Mouse (Mus musculus) MN1 (cell line): ENCODE data around the gene Tas2r122.
"Not testable (repeated sequence)": the region's sequence is repeated elsewhere in the genome, so short reads cannot be mapped to it uniquely, and the experiment has no call there.

ENCODE experiments used
- DNase-seq: peaks from one replicate; pipeline ENCODE4 v3.0.0-alpha.2; 2016; ENCODE audit warnings: low spot score

Tas2r122 gene

DNA sequence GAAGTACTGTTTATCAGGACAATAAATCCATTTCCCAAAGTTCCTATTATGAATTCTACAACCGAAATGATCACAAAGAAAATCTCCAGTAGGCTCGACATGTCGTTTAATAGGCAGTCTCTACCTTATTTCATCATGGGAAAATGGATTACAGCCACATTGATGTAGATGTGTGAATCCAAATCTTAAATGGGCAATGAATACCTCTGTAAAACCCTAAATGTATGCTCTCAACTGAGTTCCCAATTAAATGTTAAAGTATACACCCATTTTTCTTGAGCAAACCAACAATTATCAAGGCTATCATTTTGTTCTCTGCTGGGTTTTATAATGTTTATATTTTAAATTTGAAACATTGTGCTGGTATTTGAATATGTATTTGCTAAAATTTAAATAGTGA lies at the start of gene Tas2r122:
Gene Tas2r122, minus strand, starts transcription at position 101 of the 400 bp plus-strand sequence.
- no peak for DNase-seq

- DNase-seq = no peak
Observed at GRCm38 (mm10) chr6:132754430-132754829, 42.7 kb upstream of the Tas2r122 start, which contains the start of gene Tas2r124. Gene Tas2r124 (plus strand): TSS chr6:132754730.

DNA sequence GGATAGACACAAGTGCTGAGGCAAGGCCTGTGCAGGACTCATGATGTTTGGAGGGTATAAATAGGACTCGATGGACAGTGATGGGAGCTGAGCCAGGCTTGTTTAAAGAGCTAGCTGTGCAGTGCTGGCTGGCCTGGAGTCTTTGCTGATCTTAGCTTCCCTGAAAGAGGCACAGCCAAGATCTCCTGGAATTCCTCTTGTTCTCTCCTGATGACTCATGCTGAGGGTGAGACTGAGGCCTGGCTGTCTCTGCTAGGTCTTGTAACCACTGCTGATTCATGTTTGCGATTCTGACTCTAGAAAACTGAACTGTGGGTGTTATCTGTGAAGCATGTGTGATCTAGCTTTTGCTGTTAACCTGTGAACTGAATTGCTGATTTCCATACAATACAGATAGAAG lies 38.5 kb upstream of the Tas2r122 start:
- DNase-seq = no peak

- DNase-seq = no peak
Observed at GRCm38 (mm10) chr6:132737935-132738334, 26.2 kb upstream of the Tas2r122 start, which contains the start of gene Tas2r115. Gene Tas2r115 (minus strand): TSS chr6:132738035.

DNA sequence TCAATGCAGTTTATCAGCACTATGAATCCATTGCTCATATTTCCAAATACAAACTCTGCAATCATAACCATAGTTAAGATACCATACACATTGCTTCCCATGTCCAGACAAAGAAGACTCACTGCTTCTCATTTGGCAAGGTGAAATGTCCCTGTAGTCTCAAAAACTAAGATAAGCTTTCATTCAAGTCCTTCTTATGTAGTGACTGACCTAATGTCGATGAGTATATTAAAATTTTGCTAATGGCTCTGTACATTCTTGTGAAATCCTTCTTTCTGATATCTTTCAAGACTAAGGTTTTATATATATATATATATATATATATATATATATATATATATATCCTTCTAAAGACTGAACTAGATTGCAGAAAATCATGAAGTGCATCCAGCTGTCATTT lies 10.8 kb downstream of the Tas2r122 start, which contains the start of gene Tas2r121:
Gene Tas2r121, minus strand, starts transcription at position 101 of the 400 bp plus-strand sequence.
- DNase-seq = no peak

DNA sequence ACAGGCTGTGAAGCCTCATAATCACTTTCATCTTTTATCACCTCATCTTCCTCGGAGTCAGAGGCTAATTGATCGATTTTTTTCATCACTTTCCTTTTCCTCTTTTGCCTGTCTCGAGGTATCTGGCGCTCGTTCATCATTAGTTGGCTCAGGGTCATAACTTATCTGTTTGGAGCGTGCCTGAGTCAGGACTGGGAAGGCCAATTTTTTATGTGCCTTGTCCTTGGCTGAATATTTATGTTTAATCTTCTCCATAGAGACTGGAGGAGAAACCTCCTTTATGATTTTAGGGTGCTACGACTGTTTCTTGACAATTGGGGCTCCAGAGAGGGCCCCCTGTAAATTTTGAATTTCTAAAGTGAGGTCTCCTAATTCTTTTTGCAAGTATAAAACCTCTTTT lies 20.1 kb downstream of the Tas2r122 start:
- DNase-seq = not testable (repeated sequence)
